Mouse (Mus musculus): ENCODE measurements at regions not wholly inside any gene's neighbourhood (a gene's known extent, or its start where the extent isn't known, plus 50 kb on each side); places are given as distances from the start of the nearest gene placed in this dataset.

- no peak for DNase-seq (ENCODE audit: low spot score)
Observed at GRCm38 (mm10) chr7:113156861-113157747, 50.2 kb upstream of the Arntl start.
